Mouse (Mus musculus): ENCODE results near the gene Zfp809. TPM values are rescaled to one million over a fixed set of nuclear protein-coding genes. Genes with fewer than 3 reads are reported as not detected.
"Not testable (repeated sequence)": the region's sequence is repeated elsewhere in the genome, so short reads cannot be mapped to it uniquely, and the experiment has no call there.

Gene Zfp809
- 10 to 100 TPM; 28.1 to 28.4 TPM for total RNA-seq (2021)

DNA sequence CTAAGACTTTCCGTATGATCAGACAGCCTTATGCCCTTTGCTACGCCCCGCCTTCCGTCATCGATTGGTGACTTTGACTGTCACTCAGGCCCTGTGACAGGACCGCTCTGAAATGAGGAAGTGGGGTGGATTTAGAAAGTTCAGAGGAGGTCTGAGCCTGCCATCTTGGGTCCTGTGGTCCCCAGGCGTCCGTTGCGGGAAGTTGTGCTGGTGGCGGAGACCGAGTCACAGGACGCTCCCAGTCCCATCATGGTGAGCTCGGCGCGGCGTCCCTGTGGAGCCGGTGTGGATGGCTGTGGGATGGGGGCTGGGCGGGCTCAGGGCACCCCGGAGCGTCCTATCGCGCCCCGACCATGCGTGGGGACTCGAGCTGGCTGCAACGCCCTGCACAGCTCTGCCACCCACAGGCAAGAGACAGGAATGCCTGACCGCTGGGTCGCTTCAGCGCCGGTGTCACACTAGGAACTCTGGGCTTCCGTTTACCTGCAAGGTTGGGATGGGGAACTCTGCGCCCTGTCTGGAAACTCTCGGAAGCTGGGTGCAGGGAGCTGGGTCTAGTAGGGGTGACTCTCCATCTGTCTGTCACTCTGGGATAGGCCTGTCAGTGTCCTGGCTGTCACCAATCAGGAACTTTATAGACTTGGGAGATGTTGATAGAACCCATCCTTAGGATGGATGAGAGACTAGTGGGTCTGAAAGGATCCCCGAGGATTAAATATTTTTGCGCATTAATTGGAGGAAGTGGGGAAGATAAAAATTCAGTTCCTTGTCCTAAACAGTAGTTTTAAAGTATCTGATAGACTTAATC lies at the start of gene Zfp809:
Gene Zfp809 (plus strand): TSS at position 134 of the 808 bp plus-strand sequence.
- peak; percentile 100 for DNase-seq

DNA sequence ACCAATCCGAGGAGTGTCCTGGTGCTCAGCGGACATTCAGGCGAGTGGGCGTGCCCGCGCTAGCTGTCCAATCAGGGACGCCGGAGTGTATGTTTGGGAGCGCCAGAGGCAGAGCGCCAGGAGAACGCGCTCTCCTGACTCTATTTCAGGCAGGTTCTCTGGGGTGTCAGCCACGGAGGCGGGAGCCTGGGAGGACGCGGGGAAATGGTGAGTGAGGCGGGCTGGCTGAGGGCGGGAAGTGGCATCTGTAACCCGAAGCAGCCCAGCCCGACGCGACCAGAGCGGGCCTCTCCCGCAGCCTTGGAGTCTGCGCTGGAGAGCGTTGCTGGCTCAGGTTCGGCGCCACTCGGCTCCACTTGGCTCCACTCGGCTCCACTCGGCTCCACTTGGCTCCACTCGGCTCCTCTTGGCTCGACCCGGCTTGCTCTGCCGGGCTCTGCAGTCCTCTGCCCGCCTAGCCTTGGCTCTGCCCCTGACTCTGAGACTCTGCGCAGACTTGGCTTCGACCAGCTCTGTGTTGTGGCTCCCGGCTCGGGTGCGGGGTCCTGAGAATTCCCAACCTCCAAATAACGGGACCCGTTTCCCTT lies 37.4 kb upstream of the Zfp809 start, which contains the start of gene Zfp872:
Gene Zfp872 (plus strand): TSS at position 66 of the 587 bp plus-strand sequence.
- DNase-seq = peak; percentile 55

DNA sequence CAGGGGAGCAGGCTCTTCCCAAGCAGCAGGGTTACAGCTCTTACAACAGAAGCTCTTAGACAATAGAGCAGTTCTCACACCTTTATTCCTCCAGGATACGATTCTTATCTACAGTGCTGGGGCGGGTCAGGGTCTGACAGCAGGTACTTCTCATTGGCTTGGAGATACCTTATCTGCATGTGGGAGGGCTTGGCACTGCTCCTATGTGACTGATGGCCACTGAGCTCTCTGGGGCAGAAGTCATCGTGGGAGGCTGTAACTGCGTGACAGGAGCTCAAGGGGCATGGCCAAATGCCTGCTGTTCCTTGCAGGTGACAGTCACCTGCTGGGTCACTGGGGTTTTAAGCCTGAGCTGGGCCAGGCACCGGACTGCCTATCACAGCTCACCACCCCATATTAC lies 29.1 kb upstream of the Zfp809 start:
- no peak for DNase-seq

- DNase-seq = peak; percentile 16
Observed at GRCm38 (mm10) chr9:22213785-22214194, 11.7 kb upstream of the Zfp809 start.

GRCm38 (mm10) chr9:22214549-22214948 lies 11.0 kb upstream of the Zfp809 start:
- no peak for DNase-seq

DNA sequence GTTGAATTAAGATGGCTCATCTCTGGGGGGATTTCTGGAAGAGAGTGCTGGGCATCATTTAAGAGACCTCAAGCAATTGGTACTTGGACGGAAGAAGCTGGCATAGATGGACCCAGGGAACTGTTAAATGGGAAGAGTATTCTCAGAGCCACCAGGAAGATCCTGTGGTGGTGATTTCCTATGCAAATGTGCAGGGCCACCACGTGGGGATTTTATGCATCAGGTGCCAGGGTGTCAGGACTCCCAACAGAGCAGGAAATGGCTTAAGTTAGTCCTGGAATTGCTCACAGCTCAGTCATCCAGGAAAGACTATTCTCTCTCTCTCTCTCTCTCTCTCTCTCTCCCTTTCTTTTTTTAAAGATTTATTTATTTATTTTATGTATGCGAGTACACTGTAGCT lies 8.8 kb upstream of the Zfp809 start:
- no peak for DNase-seq

GRCm38 (mm10) chr9:22217858-22218493 lies 7.5 kb upstream of the Zfp809 start:
- no peak for DNase-seq

DNA sequence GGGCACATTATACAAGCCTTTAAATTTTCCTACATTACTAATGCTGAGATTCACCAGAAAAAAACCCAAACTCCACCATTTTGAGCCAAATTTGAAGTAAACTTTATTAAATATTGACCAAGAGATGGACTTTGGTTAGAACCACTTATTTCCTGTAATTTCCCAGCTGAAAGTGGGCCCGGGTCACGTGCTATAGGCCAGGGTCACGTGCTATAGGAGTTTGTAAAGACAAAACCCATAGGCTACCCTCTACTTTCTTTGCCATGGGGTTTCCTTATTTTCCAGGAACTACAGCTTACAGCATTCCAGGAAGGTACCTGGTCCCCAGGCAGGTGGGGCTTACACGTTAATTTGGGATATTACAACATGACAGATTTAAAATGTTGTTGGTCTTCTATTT lies 1.4 kb upstream of the Zfp809 start:
- no peak for DNase-seq

DNA sequence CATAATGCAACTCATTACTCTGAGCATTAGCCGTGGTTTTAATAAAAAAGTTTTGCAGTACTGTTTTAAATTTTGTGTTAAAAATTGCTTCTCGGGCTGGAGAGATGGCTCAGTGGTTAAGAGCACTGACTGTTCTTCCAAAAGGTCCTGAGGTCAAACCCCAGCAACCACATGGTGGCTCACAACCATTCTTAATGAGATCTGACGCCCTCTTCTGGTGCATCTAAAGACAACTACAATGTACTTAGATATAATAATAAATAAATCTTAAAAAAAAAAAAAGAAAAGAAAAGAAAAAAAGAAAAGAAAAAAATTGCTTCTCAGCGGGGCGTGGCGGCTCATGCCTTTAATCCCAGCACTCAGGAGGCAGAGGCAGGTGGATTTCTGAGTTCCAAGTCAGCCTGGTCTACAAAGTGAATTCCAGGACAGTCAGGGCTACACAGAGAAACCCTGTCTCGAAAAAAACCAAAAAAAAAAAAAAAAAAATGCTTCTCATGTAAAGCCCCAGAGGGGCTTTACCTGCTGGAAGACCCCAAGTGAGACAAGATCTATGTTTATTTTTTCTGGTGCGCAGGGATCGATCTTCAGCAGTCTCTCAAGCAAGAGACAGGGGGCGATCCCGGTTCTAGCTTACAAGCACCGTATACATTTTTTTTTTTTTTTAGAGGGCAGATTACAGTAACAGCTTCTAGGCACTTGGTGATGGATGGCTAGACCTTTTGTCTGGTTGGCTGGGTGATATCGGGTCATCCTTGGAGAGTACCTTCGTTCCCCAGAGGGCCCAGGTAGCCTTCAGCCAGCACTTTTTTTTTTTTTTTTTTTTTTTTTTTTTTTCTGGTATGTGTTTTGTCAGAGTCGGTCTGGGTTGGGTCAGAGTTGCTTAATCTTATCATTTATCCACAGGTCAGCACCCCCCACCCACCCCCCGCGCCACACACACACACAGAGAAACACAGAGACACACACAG lies 694 bp upstream of the Zfp809 start:
- DNase-seq = peak; percentile 20

DNA sequence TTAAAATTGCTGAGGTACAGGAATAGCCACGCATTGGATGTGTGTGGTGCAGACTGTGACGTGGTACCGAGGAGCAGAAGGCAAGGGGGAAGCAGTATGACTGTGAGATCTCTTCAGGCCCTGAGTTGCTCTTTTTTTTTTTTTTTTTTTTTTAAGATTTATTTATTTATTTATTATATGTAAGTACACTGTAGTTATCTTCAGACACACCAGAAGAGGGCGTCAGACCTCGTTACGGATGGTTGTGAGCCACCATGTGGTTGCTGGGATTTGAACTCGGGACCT lies 817 bp downstream of the Zfp809 start:
- DNase-seq = not testable (repeated sequence)

GRCm38 (mm10) chr9:22226846-22227245 lies 1.3 kb downstream of the Zfp809 start:
- peak; percentile 75 for DNase-seq

DNA sequence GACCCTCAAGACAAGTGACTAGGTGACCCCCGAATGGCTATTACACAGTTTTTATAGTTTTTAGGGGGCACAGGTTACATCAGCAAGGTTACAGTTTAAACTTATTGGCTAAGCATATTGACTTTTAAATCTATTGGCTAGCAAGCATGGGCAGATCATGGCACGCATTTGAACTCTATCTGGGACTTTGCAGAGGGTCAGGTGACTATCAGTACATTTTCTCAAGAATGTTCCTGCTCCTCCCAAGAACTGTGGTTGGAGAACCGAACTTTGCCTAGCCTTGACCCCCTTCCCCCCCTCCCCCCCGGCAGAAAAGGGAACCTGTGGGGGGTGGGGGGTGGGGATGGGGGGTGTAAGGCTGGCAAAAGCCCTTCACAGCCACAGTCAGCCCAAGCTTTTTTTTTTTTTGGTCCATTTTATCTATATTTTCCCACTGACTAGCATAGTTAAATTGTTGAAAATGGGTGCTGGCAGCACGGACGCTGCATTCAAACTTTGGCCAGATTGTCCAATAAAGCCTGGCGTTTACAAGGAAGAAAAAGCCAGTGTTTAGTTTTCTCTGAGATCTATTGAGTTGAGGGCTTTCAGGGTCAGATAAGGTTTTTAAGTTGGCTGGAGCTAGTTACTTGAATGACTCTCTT lies 4.0 kb downstream of the Zfp809 start:
- no peak for DNase-seq

GRCm38 (mm10) chr9:22230061-22230460 lies 4.5 kb downstream of the Zfp809 start:
- DNase-seq = no peak

- DNase-seq = no peak
Observed at GRCm38 (mm10) chr9:22230556-22230955, 5.0 kb downstream of the Zfp809 start.

- DNase-seq = no peak
Observed at GRCm38 (mm10) chr9:22240001-22240400, 14.5 kb downstream of the Zfp809 start.

DNA sequence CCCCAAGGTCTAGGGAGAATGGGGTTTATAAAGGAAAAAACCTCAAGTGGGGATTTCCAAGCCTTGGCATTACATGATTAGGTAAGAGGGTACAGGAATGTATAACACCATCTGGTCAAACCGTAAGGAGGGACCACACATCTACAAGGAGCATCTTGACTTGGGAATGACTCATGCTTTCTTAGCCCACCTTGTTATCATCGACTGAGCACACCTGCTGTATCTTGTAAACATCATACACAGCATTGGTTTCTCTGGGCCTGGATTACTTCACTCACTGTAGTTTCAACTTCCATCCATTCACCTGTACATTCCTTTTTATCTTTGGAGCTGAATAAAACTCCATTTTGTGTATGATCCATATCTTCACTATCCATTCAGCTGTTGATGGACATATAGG lies 18.7 kb downstream of the Zfp809 start:
- no peak for DNase-seq

- no peak for DNase-seq
Observed at GRCm38 (mm10) chr9:22256579-22256978, 31.1 kb downstream of the Zfp809 start.

GRCm38 (mm10) chr9:22258784-22259183 lies 33.3 kb downstream of the Zfp809 start:
- no peak for DNase-seq

DNA sequence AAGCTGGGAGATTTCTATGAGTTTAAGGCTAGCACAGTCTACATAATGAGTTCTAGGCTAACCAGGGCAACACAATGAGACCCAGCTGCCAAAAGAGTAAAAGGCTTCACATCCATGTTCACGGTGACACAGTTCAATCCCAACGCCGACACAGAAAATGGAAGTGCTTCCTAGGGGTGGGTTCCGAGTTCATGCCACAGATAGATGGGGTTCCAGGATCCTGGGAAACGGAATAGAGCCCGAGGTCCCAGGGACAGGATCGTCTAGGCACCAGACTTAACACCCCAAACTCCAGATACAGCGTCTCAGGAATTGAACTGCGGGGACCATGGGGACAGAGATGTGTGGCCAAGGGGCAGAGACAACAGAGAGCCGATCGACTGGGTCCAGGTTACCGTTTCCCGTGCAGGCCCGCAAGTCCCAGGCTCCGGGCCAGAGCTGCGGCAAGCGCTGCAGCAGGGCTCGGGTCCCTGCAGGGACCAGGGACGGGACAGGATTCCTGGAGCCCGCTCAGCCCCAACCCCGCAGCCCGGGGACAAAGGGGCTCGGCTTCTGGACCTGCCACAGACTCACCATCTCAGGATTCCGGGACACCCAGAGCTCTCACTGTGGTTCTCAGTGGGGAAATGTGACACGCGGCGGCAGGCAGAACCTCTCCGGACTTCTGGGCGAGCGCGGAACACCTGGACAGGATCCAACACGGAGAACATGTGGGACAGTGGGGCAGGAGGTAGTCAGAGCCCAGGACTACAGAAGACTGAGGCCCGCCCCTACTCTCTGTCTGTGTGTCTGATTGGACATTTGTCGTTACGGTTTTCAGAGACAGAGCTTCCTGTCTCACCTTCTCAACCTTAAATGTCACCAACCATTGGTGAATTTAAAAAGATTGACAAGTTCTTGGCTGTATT lies 33.9 kb downstream of the Zfp809 start, which contains the start of gene Zfp599:
Gene Zfp599 (minus strand): TSS at position 712 of the 908 bp plus-strand sequence.
- peak; percentile 74 for DNase-seq

DNA sequence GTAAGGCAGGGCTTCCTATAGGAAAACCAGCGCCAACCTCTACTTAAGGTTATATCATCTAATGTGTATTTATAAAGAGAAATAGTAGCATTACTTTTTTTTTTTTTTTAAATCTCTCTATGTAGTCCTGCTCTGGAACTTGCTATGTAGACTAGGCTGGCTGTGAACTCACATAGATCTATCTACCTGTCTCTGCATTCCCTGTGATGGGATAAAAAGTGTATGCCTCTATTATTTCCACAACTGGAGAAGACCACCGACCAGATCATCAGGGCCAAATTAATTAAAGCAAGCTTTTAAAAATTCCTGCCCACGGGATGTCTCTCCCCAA lies 34.5 kb downstream of the Zfp809 start:
- DNase-seq = no peak

DNA sequence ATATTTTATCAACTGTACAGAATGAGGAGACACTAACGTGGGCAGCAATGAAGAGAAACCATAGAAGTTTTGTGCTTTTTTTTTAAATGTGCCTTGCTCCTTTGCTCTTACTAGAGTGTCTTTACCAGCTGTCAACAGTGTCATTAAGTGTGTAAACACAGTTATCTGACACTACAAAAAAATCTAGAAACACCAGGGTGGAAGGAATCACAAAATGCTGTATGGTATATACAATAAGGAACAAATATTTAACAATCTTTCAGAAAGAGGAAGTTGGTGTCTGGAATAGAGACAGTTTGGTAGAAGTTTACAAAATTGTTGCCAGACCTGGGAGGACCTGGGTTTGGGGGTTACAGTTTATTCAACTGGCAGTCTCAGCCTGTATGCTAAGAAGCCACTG lies 36.1 kb downstream of the Zfp809 start:
- no peak for DNase-seq
